Mouse (Mus musculus) olfactory bulb, adult 2 months (tissue): ENCODE data around the gene Padi3.

Experiments
- CTCF ChIP-seq: fragments of 200-500 bp; IDR thresholded peaks from 2 replicates; pipeline ENCODE4 v1.5.1; 2012; ENCODE audit warnings: low read depth, mild to moderate bottlenecking, low read length, moderate library complexity; ENCODE audit not compliant: insufficient read depth
- POLR2A ChIP-seq: fragments of 200-500 bp; IDR thresholded peaks from 2 replicates; pipeline ENCODE4 v1.6.1; 2012; ENCODE audit warnings: mild to moderate bottlenecking, low read depth, low read length, moderate library complexity; ENCODE audit not compliant: insufficient read depth

DNA sequence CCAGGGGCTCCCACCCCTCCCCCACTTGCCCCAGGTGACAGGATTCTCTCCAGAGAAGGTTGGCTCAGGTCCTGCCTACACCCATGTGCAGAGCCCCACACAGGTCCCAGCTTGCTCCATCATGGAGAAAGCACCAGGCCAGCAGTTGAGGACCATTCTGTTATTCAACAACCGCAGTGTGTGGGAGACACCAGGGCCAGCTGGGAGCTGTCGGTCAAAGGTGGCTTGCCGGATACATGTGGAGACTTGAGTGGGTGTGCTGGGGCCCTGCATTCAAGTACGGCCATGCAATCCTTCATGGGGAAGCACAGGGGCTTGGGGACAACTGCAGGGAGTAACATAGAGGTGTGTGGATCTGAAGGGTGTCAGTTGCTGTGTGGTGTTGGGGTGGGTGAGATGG, 21.4 kb upstream of the Padi3 start:
- TF ChIP-seq CTCF (no peak), POLR2A (no peak)
